Mouse (Mus musculus) brain, embryonic 14.5 days (tissue): Measurements from ENCODE around the gene Shtn1. TPM values are rescaled to one million over a fixed set of nuclear protein-coding genes. Genes with fewer than 3 reads are reported as not detected.

Experiments used
- DNase-seq: peaks from one replicate; pipeline ENCODE4 v3.0.0-alpha.2; 2011; ENCODE audit warnings: low read depth
- CTCF ChIP-seq: fragments of 200-500 bp; IDR thresholded peaks from 2 replicates; pipeline ENCODE4 v1.5.1; 2012; ENCODE audit warnings: inconsistent platforms, mild to moderate bottlenecking, moderate library complexity, borderline replicate concordance; ENCODE audit not compliant: insufficient read depth, insufficient read length; ENCODE audit errors: extremely low read depth
- POLR2A ChIP-seq: fragments of 200-500 bp; IDR thresholded peaks from 2 replicates; pipeline ENCODE4 v1.6.1; 2012; ENCODE audit warnings: mild to moderate bottlenecking, inconsistent platforms, borderline replicate concordance; ENCODE audit not compliant: poor library complexity, insufficient read depth, insufficient read length, severe bottlenecking; ENCODE audit errors: extremely low read depth
- polyA plus RNA-seq: library from polyadenylated mRNA; depleted of rRNA; stranded (reverse); fragments of >200 nt; gene quantifications from 2 replicates; pipeline ENCODE4 v1.2.3, GENCODE M21; 2012

The Shtn1 gene
- polyA plus RNA-seq, 1 experiment, result 46.4 TPM

DNA sequence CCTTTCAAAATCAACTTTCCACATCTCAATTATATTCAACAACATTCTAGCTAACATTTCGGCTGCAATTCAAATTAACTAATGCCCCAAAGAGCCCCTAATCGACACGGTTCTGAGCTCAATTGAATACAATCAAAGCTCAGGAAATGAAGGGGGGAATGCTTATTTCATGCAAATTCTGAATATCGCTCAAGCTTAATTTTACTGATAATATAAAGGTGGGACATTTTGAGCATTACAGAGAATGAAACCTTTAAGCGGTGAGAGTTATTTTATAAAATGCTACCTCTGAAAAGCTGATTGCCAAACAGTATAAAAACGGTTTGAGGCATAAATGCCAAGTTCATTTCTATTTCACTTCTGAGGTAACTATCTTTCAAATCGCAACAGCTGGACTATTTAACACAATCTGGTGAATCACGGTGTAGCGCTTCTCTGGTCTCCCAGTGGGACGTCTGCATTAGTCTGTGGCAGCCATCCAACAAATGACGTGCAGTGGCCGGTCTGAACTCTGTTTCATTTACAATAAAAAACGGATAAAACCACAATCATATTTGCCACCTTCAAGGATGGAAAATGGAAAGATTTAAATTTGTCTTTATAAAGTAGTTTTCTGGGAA, 96.4 kb downstream of the Shtn1 start:
- DNase-seq, result peak; percentile 84

DNA sequence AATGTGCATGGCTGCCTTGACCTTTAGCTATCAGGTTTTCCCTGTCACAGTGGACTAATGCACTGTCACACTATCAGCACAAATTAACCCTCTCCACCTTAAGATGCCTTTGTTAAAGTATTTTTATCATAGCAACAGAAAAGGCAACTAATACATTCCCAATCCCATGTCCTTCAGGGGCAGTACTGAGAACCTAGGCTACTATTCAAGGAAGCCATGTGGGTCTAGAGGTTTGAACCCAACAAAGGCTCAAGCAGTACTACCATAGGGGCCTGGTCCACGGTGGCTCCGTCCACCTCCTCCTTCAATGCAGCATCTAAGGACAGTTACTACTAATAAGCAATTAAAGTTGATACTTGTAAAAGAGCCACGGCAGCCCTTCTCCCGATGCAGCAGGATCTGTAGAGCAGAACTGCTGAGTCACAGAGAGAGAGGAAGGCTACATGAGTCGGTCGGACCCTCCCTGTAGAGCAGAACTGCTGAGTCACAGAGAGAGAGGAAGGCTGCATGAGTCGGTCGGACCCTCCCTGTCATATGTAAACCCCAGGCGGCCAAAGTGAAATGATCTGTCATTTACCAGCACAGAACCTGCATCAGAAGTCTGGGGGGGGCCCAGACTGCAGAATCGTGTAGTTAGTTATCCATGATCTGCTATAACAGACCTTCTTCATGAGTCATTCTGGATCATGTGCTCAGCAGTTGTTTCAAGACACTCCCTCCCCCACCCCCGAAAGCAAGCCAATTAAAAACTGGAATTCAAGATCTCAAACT, 97.3 kb downstream of the Shtn1 start:
- TF ChIP-seq POLR2A (no peak), CTCF (no peak)
- peak; percentile 64 for DNase-seq

More for the DNA sequence above, 96.4 kb downstream of the Shtn1 start:
- TF ChIP-seq CTCF (no peak), POLR2A (no peak)

DNA sequence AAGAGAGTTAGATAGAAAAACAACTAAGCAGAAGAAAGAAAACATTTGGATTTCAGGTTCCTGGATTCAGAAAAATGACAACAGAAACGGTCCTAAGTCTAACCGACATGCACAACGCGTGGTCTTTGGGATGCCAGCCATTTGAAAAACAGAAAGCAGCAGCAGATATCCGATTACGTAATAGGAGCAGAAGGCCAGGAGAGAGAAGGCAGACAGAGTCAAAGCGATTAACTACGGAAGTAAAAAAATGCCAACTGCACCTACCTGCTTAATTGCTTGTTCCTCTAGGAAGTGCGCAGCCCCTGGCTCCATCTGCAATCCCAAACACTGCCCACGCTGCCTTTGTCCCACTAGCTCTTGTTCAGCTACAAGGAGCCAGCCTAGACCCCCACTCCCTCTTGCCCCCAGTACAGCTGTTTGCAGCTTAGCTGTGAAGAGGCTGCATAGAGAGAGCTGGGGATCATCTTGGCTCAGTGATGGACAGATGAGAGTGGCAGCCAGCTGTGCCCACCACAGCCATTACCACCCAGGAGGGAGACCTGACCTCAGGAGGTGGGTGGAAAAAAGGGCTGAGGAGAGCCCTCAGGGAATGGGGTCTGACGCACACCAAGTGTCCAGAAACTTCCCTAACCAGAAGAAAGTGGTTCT, 100.6 kb downstream of the Shtn1 start:
- no peak for DNase-seq
- TF ChIP-seq POLR2A, result no peak

DNA sequence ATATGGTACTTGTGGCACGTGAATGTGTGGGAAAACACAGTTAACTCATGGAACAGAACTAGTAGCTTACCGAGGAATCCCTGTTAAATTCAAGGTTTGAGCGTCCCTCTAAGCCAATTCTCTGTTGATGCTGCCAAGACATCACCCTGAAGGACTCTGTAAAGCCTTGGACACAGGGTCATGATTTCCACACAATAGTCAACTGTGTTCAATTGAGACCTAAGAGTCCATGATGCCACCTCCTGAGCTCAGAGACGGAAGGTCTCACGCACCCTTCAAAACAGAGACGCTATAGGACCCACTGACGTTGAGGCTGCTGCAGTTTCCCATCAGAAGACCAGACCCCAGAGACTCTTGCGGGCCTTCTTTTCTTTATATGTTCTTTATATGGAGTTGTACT, 101.8 kb downstream of the Shtn1 start:
- DNase-seq, result no peak
- TF ChIP-seq POLR2A (no peak), CTCF (no peak)

DNA sequence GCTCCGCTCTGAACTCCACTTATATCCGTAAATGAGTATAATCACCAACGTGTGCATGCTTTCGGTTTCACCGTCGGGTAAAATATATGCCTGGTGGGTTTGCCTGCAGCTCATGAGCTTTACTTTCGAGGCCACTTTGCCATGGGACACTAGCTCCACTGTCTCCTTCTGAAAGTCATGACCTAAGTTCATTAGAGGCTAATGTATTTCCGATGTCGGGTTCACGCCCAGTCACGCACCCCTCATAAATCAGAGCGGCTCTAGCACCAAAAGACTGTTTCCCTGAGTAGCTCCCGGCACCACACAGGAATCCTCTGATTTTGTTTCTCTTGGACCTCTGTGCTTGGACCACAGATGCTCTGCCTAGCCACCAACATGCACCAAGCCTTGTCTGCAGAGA, 105.1 kb downstream of the Shtn1 start:
- TF ChIP-seq POLR2A, result no peak
- no peak for DNase-seq

DNA sequence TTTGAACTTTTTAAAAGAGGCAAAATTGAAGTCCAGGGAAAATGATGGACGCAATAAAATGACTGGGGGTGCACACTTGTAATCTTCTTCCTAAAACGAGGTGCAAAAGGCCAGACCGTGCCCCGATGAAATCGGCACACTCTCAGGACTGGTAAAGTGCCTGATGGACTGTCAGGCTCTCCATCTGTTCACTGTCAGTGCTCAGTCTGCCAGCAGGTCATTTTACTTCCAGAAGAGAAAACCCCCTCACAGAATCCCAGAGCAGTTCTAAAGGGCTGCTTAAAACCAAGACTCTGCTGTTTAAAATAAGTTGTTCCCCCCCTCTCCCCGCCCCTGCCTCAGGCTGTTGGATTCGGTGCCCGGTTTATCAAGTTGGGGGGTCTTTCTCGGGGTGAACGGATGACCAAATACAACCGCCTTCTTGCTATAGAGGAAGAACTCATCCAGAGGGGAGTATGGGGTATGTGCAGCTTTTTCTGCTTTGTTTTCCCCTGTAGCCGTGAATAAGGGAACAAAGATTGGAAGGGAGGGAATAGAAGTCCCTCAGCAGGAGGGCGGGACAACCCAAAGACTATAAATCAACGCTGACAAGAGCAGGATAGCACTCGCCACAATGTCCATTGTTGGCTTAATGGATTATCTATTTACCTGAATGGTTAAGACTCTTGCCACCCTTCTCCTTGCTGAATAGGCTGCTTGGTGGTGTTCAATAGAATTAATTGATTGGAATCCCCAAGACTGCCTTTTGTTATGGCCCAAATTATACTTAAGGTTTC, 107.0 kb downstream of the Shtn1 start:
- TF ChIP-seq CTCF (no peak), POLR2A (no peak)
- peak; percentile 76 for DNase-seq

DNA sequence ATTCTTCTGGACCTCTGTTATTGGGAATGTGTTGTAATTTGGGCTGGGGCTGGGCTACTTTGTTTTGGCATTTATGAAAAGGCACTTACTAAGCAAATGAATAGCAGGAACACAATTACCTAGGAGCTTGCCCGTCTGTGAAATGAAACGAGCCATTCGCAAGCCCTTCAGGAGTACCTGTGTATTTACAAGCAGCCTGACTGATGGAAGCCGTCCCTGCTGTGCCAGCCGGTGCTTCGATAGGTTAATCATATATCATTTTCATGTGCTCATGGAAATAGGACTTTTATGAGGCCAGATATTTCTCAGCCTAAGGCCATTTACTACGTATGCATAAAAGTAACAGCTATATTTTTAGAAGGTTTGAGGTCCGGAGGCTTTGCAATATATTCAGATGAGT, 112.9 kb downstream of the Shtn1 start:
- no peak for DNase-seq
- TF ChIP-seq CTCF (no peak), POLR2A (no peak)

DNA sequence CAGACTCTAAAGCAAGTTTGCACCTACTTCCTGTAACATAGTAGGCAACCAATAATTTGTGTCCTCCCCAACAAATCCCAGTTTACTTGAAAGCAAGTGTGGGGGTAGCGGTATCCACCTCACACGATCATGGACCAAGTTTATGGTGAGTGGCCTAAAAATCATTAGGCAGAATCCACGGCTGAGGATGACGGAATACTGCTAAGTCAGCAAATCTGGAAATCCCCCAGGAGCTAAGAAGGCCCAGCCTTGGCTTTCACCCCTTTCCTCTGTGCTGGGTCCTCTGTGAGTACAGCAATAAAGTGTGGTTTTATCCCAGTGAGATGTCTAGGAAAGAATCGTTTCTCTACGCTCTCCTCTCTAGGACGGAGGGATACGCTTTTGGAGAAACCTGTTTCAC, 121.1 kb downstream of the Shtn1 start:
- DNase-seq, result no peak
- no peak for TF ChIP-seq POLR2A
- no peak for TF ChIP-seq CTCF

DNA sequence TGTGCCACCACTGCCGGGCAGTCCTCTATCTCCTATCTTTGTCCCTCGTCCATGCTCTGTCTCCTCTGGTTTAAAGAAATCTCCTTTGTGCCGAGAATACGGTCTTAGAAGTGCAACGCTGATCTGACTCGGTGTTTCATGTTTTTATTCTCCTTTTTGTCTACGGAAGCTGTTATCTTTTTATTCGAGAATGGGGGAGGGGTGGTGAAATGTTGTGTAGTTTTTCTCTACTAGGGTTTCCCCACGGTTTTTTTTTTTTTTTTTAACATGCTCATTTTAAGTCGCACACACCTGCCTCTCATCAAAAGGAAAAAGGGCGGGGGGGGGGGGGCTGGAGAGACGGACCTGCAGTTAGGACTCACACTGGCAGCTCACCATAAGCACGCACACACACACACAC, 123.7 kb downstream of the Shtn1 start:
- DNase-seq, result no peak

DNA sequence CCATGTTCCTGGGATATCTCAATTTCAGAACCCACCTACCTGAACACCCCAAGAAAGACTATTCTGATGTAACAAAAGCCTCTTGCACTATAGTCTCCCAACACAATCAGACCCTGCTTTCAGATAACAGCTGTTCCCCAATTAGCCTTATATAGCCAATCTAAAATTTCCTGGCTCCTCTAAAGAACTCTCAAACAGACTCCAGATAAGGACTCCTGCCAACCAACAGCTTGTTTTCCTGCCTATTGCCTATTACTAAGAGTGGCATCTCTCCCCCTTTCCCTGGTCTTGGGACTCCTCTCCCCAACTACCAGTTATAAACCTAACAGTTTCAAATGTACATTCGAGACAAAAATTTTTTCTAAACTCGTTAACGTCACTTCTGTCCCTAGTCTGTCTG, 124.4 kb downstream of the Shtn1 start:
- TF ChIP-seq CTCF, result no peak
- DNase-seq, result peak; percentile 67

More for the DNA sequence above, 123.7 kb downstream of the Shtn1 start:
- TF ChIP-seq POLR2A, result no peak
- TF ChIP-seq CTCF, result no peak

DNA sequence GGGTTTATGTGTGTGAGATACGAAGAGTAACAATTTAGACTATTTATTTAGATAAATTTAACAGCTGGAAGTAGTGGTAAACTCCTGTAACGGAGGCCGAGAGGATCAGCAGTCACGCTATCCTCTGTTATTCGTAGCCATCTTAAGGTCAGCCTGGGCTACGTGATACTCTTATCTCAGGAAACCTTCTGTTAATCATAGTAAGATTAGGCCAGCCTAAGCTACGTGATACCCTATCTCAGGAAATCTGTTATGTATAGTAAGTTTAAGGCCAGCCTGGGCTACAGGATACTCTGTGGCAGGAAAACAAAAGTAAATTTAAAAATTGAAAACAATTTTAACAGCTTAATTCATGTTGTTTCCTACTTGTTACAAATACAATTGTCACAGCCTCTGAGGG, 129.9 kb downstream of the Shtn1 start:
- TF ChIP-seq CTCF (no peak), POLR2A (no peak)
- no peak for DNase-seq

DNA sequence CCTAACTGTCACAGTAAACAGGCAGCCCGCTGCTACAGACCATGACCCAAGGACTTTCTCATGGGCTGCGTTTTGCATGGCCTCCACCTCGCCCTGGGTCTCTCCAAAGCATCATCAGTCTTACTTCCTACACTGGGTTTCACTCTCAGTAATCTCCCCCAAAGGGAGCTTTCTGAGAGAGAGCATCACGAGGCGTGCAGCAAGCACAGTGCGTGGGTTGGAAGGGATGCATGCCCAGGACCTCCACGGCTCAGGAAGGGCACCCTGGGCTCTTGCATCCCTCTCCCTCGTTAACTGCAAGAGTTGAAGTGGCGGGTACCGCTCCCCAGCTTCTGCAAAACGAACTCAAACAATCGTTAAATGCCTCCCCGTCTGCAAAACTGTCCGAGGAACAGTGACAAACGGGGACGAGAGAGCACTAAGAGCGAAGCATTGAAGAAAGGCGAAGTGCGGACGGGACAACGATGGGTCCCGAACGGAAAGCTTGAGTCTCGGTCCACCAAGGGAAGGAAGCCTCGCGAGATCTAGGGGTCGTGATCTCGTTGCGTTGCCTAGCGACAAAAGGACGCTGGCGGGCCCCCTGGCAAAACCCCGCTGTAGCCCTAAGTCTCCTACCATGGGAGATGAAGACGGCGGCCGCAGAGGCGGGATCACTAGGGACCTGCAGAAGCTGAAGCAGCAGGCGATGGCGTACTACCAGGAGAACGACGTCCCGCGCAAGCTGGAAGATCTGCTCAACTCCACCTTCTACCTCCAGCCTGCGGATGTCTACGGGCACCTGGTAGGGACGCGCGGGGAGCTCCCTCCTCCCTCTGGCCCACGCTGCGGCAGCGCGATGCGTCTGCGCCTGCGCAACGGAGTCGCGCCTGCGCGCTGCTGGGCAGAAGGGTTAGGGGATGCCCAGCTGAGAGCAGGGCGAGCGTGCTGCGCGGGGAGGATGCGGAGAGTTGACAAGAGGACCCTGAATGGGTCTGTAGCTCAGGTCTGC, 132.8 kb downstream of the Shtn1 start, which contains the start of the genes Eno4 and Hspa12a:
Gene Eno4, plus strand, starts transcription at position 585 of the 988 bp plus-strand sequence.
Gene Hspa12a, minus strand, starts transcription at position 814 of the 988 bp plus-strand sequence.
- peak; percentile 98 for DNase-seq
- no peak for TF ChIP-seq CTCF
- TF ChIP-seq POLR2A, result peak; percentile 61; the same call in 1 of the 2 replicates

DNA sequence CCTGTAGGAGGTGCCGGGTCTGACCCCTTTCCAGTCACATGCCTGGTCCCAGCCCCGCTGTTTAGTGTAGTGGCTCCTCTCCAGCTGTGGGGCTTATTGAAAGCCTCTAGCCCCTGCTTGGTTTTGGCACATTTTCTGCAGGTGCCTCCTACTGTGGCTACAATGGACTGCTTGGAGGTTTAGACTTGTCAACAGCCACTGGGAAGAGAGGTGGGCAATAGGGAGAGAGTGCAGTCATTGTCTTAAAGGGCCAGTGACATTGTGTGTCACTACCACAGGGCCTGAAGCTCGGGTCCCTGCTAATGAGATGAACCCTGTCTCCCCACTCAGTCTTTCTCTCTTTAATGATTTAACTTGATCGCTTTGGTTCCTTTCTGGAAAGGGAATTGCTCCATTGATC, 142.8 kb downstream of the Shtn1 start:
- TF ChIP-seq POLR2A (no peak), CTCF (no peak)
- DNase-seq, result peak; percentile 56
